Mouse (Mus musculus) hindbrain, embryonic 13.5 days (tissue): ENCODE results near the gene Olfml2b. TPM values are rescaled to one million over a fixed set of nuclear protein-coding genes. Genes with fewer than 3 reads are reported as not detected.

Experiments used
- ATAC-seq: fragments of 200-750 bp; cut with Nextera tagmentation; 2 replicates; pipeline ENCODE4 v1.8.0; 2017; ENCODE audit warnings: moderate TSS enrichment; ENCODE audit not compliant: low FRiP score
- H3K27ac ChIP-seq: fragments of 300-500 bp; sonication (generic); 2 replicates; pipeline ENCODE4 v1.5.1; 2015; ENCODE audit warnings: inconsistent platforms, mild to moderate bottlenecking, moderate library complexity
- H3K27me3 ChIP-seq: fragments of 300-500 bp; sonication (generic); 2 replicates; pipeline ENCODE4 v1.6.1; 2015; ENCODE audit warnings: mild to moderate bottlenecking, inconsistent platforms
- H3K36me3 ChIP-seq: fragments of 300-500 bp; sonication (generic); 2 replicates; pipeline ENCODE4 v1.6.1; 2015; ENCODE audit warnings: mild to moderate bottlenecking, inconsistent platforms
- H3K4me1 ChIP-seq: fragments of 300-500 bp; sonication (generic); replicated peaks from 2 replicates; pipeline ENCODE4 v1.6.1; 2015; ENCODE audit warnings: inconsistent platforms
- H3K4me2 ChIP-seq: fragments of 300-500 bp; sonication (generic); 2 replicates; pipeline ENCODE4 v1.6.1; 2015; ENCODE audit warnings: inconsistent platforms, mild to moderate bottlenecking, moderate library complexity
- H3K4me3 ChIP-seq: fragments of 300-500 bp; sonication (generic); 2 replicates; pipeline ENCODE4 v1.5.1; 2015; ENCODE audit warnings: mild to moderate bottlenecking, inconsistent platforms
- H3K9ac ChIP-seq: fragments of 300-500 bp; sonication (generic); 2 replicates; pipeline ENCODE4 v1.6.1; 2015; ENCODE audit warnings: mild to moderate bottlenecking, inconsistent platforms
- H3K9me3 ChIP-seq: fragments of 300-500 bp; sonication (generic); 2 replicates; pipeline ENCODE4 v1.6.1; 2016; ENCODE audit warnings: inconsistent platforms
- WGBS: fragments of 180-500 bp; shearing (Covaris S2); methylation state at CpG from one replicate; pipeline ENCODE4 v1.1.7; 2015; 5-methylcytosine and 5-hydroxymethylcytosine counted together
- polyA plus RNA-seq: library from polyadenylated mRNA; unstranded; fragments of >200 nt; fragmentation: Nextera tagmentation; extraction: Ambion mirVana; gene quantifications from 2 replicates; pipeline ENCODE4 v1.2.1, GENCODE M21; 2015

Gene Olfml2b
- polyA plus RNA-seq, 1 experiment from 2014 or later: 5.2 TPM

- no peak for ATAC-seq
- Histone ChIP-seq H3K4me2 (no peak overlapping the region), H3K9me3 (peaks cover 6% of the 10 kb centered on the region; the same call in 1 of the 2 replicates), H3K36me3 (peaks cover 26% of the 10 kb centered on the region), H3K27me3 (no peaks in the 10 kb centered on the region), H3K4me1 (peaks cover 4% of the 10 kb centered on the region; the same call in 1 of the 2 replicates), H3K4me3 (no peak overlapping the region), H3K27ac (no peak overlapping the region; the same call in 1 of the 2 replicates), H3K9ac (no peak overlapping the region)
- WGBS: 73% methylated on average over 4 of the region's 4 CpGs
Observed at GRCm38 (mm10) chr1:170678861-170679260, 34.5 kb downstream of the Olfml2b start.

- WGBS: 78% methylated on average over 2 of the region's 2 CpGs
- Histone ChIP-seq H3K9ac (no peak overlapping the region), H3K27ac (no peak overlapping the region), H3K36me3 (peaks cover 26% of the 10 kb centered on the region), H3K4me1 (no peaks in the 10 kb centered on the region), H3K4me3 (no peak overlapping the region), H3K9me3 (peaks cover 6% of the 10 kb centered on the region; the same call in 1 of the 2 replicates), H3K27me3 (no peaks in the 10 kb centered on the region), H3K4me2 (no peak overlapping the region)
- ATAC-seq: no peak
Observed at GRCm38 (mm10) chr1:170679624-170680023, 35.3 kb downstream of the Olfml2b start.

- Histone ChIP-seq H3K4me3 (no peak overlapping the region), H3K36me3 (peaks cover 15% of the 10 kb centered on the region), H3K9ac (no peak overlapping the region), H3K4me1 (no peaks in the 10 kb centered on the region), H3K9me3 (no peaks in the 10 kb centered on the region), H3K27ac (no peak overlapping the region), H3K27me3 (no peaks in the 10 kb centered on the region), H3K4me2 (no peak overlapping the region)
- WGBS: 88% methylated on average over 6 of the region's 6 CpGs
- ATAC-seq: no peak
Observed at GRCm38 (mm10) chr1:170683863-170684262, 39.5 kb downstream of the Olfml2b start.

GRCm38 (mm10) chr1:170689773-170690172 is 45.4 kb downstream of the Olfml2b start:
- no peak overlapping the region for H3K4me2 ChIP-seq
- H3K27me3 ChIP-seq: no peaks in the 10 kb centered on the region
- H3K36me3 ChIP-seq: no peaks in the 10 kb centered on the region
- no peak overlapping the region for H3K27ac ChIP-seq
- H3K9me3 ChIP-seq: peaks cover 3% of the 10 kb centered on the region; the same call in 1 of the 2 replicates
- no peak for ATAC-seq
- H3K4me1 ChIP-seq: no peaks in the 10 kb centered on the region
- no peak overlapping the region for H3K4me3 ChIP-seq
- 97% methylated on average over 8 of the region's 8 CpGs for WGBS
- no peak overlapping the region for H3K9ac ChIP-seq

- Histone ChIP-seq H3K9me3 (peaks cover 3% of the 10 kb centered on the region; the same call in 1 of the 2 replicates), H3K36me3 (no peaks in the 10 kb centered on the region), H3K27me3 (no peaks in the 10 kb centered on the region), H3K4me2 (no peak overlapping the region), H3K4me1 (no peaks in the 10 kb centered on the region), H3K9ac (no peak overlapping the region), H3K4me3 (no peak overlapping the region), H3K27ac (no peak overlapping the region)
- no peak for ATAC-seq
- 93% methylated on average over 5 of the region's 5 CpGs for WGBS
Observed at GRCm38 (mm10) chr1:170691301-170691700, 47.0 kb downstream of the Olfml2b start.

GRCm38 (mm10) chr1:170694821-170695291 is 50.5 kb downstream of the Olfml2b start:
- Histone ChIP-seq H3K36me3 (no peaks in the 10 kb centered on the region), H3K4me2 (no peak overlapping the region), H3K4me1 (no peaks in the 10 kb centered on the region), H3K27ac (no peak overlapping the region), H3K27me3 (no peaks in the 10 kb centered on the region), H3K9ac (no peak overlapping the region), H3K9me3 (peaks cover 2% of the 10 kb centered on the region; the same call in 1 of the 2 replicates), H3K4me3 (no peak overlapping the region)
- WGBS: 54% methylated on average over 5 of the region's 5 CpGs
- ATAC-seq: no peak

- Histone ChIP-seq H3K4me3 (no peak overlapping the region), H3K9ac (no peak overlapping the region), H3K27ac (no peak overlapping the region), H3K9me3 (no peaks in the 10 kb centered on the region), H3K27me3 (no peaks in the 10 kb centered on the region), H3K4me2 (no peak overlapping the region), H3K4me1 (no peaks in the 10 kb centered on the region), H3K36me3 (no peaks in the 10 kb centered on the region)
- no peak for ATAC-seq
- 63% methylated on average over 6 of the region's 6 CpGs for WGBS
Observed at GRCm38 (mm10) chr1:170695326-170695725, 51.0 kb downstream of the Olfml2b start.

GRCm38 (mm10) chr1:170696996-170697395 is 52.7 kb downstream of the Olfml2b start:
- Histone ChIP-seq H3K4me1 (no peaks in the 10 kb centered on the region; the same call in 1 of the 2 replicates), H3K4me2 (no peak overlapping the region), H3K9me3 (no peaks in the 10 kb centered on the region), H3K9ac (no peak overlapping the region), H3K27ac (no peak overlapping the region), H3K27me3 (no peaks in the 10 kb centered on the region), H3K36me3 (no peaks in the 10 kb centered on the region), H3K4me3 (no peak overlapping the region)
- no peak for ATAC-seq
- WGBS: 97% methylated on average over 8 of the region's 8 CpGs

- no peaks in the 10 kb centered on the region for H3K36me3 ChIP-seq
- no peaks in the 10 kb centered on the region for H3K27me3 ChIP-seq
- H3K4me1 ChIP-seq: no peaks in the 10 kb centered on the region; the same call in 1 of the 2 replicates
- no peak overlapping the region for H3K27ac ChIP-seq
- H3K4me2 ChIP-seq: no peak overlapping the region
- H3K9ac ChIP-seq: no peak overlapping the region
- no peaks in the 10 kb centered on the region for H3K9me3 ChIP-seq
- 55% methylated on average over 7 of the region's 7 CpGs for WGBS
- no peak for ATAC-seq
- H3K4me3 ChIP-seq: no peak overlapping the region
Observed at GRCm38 (mm10) chr1:170697771-170698356, 53.5 kb downstream of the Olfml2b start.

GRCm38 (mm10) chr1:170698771-170699170 is 54.4 kb downstream of the Olfml2b start:
- Histone ChIP-seq H3K9ac (no peak overlapping the region), H3K4me1 (no peaks in the 10 kb centered on the region; the same call in 1 of the 2 replicates), H3K27me3 (no peaks in the 10 kb centered on the region), H3K4me2 (no peak overlapping the region), H3K36me3 (no peaks in the 10 kb centered on the region), H3K4me3 (no peak overlapping the region), H3K9me3 (no peaks in the 10 kb centered on the region), H3K27ac (no peak overlapping the region)
- no peak for ATAC-seq
- 79% methylated on average over 3 of the region's 3 CpGs for WGBS

GRCm38 (mm10) chr1:170699553-170699952 is 55.2 kb downstream of the Olfml2b start:
- Histone ChIP-seq H3K4me3 (no peak overlapping the region), H3K27me3 (no peaks in the 10 kb centered on the region), H3K4me2 (no peak overlapping the region), H3K9me3 (no peaks in the 10 kb centered on the region), H3K9ac (no peak overlapping the region), H3K4me1 (no peaks in the 10 kb centered on the region; the same call in 1 of the 2 replicates), H3K36me3 (no peaks in the 10 kb centered on the region), H3K27ac (no peak overlapping the region)
- ATAC-seq: no peak
- WGBS: 89% methylated on average over 9 of the region's 9 CpGs

- Histone ChIP-seq H3K9ac (no peak overlapping the region), H3K27ac (no peak overlapping the region), H3K27me3 (no peaks in the 10 kb centered on the region), H3K9me3 (no peaks in the 10 kb centered on the region), H3K4me1 (no peaks in the 10 kb centered on the region; the same call in 1 of the 2 replicates), H3K4me3 (no peak overlapping the region), H3K36me3 (no peaks in the 10 kb centered on the region), H3K4me2 (no peak overlapping the region)
- 83% methylated on average over 3 of the region's 3 CpGs for WGBS
- no peak for ATAC-seq
Observed at GRCm38 (mm10) chr1:170700496-170701027, 56.2 kb downstream of the Olfml2b start.

- WGBS: 63% methylated on average over 3 of the region's 3 CpGs
- Histone ChIP-seq H3K4me1 (no peaks in the 10 kb centered on the region; the same call in 1 of the 2 replicates), H3K27me3 (no peaks in the 10 kb centered on the region), H3K9ac (no peak overlapping the region), H3K27ac (no peak overlapping the region), H3K36me3 (no peaks in the 10 kb centered on the region), H3K4me2 (no peak overlapping the region), H3K4me3 (no peak overlapping the region), H3K9me3 (no peaks in the 10 kb centered on the region)
- ATAC-seq: no peak
Observed at GRCm38 (mm10) chr1:170701178-170701577, 56.8 kb downstream of the Olfml2b start.
